In the genomic region with DNA sequence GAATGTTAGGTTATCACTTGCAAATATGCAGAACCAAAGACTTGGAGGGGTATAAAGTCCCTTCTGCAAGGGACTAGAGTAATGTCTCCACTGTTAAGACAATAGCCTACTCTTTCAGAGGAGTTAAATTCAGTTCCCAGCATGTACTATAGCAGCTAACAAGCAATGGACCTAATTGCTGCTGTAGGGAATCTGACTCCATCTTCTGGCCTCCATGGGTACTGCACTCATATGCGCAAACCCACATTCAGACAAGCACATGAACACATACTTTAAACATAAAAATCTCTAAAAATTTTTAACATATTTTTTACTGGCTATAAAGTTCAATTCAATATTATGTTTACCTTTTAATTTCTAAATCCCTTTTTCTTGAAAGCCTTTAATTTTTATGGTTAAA, we compare ENCODE assay signal across 14 mouse cellular contexts.
DNase-seq lines count a peak whose midpoint lies in the region; ATAC-seq and TF ChIP-seq lines count a peak whose summit lies in the region.
"Had no signal": no experiment of that assay in that cellular context is flagged by ENCODE, and none has a peak within 500 bp of the region (broad histone marks: within the 10 kb centered on the region; RNA-seq: fewer than 3 reads in every experiment).

No protein-coding gene starts in this region.

- no peak for TF ChIP-seq EP300 in heart, postnatal 0 days (IDR thresholded peaks at IDR 0.05; ENCODE audit: low read depth)
- no peak for TF ChIP-seq EP300 in lung, postnatal 0 days (IDR thresholded peaks at IDR 0.05)

- H3K9ac ChIP-seq in heart, postnatal 0 days (replicated peaks; ENCODE audit: low read depth, low read length): no peak overlapping the region
- H3K9ac ChIP-seq in lung, postnatal 0 days (replicated peaks; ENCODE audit: low read depth): no peak overlapping the region

- DNase-seq in heart, postnatal 0 days (ENCODE audit: low spot score): no peak
- no peak for DNase-seq in heart, postnatal 36 days
- DNase-seq in lung, postnatal 0 days (ENCODE audit: low spot score): no peak
- DNase-seq in lung, postnatal 4 days: no peak
- peak; percentile 34 for DNase-seq in R1 (ENCODE audit: low read depth, low spot score)
- no peak for DNase-seq in right cerebral cortex, postnatal 36 days (ENCODE audit: low spot score in 2 of 2)
- no peak for DNase-seq in spleen, postnatal 4 days (ENCODE audit: low spot score in 2 of 2)
- no peak for DNase-seq in cerebellum, postnatal 36 days
- DNase-seq: cerebellum, adult 8-10 months; heart, postnatal 10 days; lung, adult 18-20 months; right cerebral cortex, postnatal 14 days; thymus, adult 18-20 months had no signal

- peak; percentile 30; the same call in 1 of the 2 replicates for TF ChIP-seq CTCF in heart, postnatal 0 days (IDR thresholded peaks at IDR 0.05; ENCODE audit: low read depth)
- peak; percentile 46 for TF ChIP-seq CTCF in lung, postnatal 0 days (IDR thresholded peaks at IDR 0.05)

- no peaks in the 10 kb centered on the region for H3K9me3 ChIP-seq in heart, postnatal 0 days (replicated peaks; ENCODE audit: control insufficient read depth, low read length)
- H3K9me3 ChIP-seq in lung, postnatal 0 days (ENCODE audit: low read length): no peaks in the 10 kb centered on the region

- no peaks in the 10 kb centered on the region for H3K27me3 ChIP-seq in heart, postnatal 0 days (ENCODE audit: control insufficient read depth, insufficient read depth, low read length)
- H3K27me3 ChIP-seq in lung, postnatal 0 days (replicated peaks; ENCODE audit: insufficient read depth, low read length): no peaks in the 10 kb centered on the region

- intact Hi-C loops in heart, postnatal 36 days (cut with DNase I): no loop called here

- no peaks in the 10 kb centered on the region for H3K4me1 ChIP-seq in heart, postnatal 0 days (ENCODE audit: control insufficient read depth, insufficient read depth)
- H3K4me1 ChIP-seq in lung, postnatal 0 days (ENCODE audit: insufficient read depth, low read depth, low read length): no peaks in the 10 kb centered on the region

- WGBS in heart, postnatal 0 days: 90% methylated on average over 1 of the region's 1 CpGs
- WGBS in lung, postnatal 0 days: 91% methylated on average over 1 of the region's 1 CpGs

- no peak overlapping the region for H3K4me2 ChIP-seq in heart, postnatal 0 days (ENCODE audit: low read depth, low read length)
- no peak overlapping the region for H3K4me2 ChIP-seq in lung, postnatal 0 days (replicated peaks; ENCODE audit: low read depth, low read length)

- ATAC-seq in heart, postnatal 0 days (ENCODE audit: insufficient read depth, low read depth): no peak
- no peak for ATAC-seq in lung, postnatal 0 days
- ATAC-seq: hindbrain, embryonic 16.5 days had no signal

- H3K27ac ChIP-seq in heart, postnatal 0 days (ENCODE audit: low read depth): no peak overlapping the region
- no peak overlapping the region for H3K27ac ChIP-seq in lung, postnatal 0 days (ENCODE audit: low read length)

- no peak overlapping the region for H3K4me3 ChIP-seq in heart, postnatal 0 days (ENCODE audit: low read depth, low read length)
- H3K4me3 ChIP-seq in lung, postnatal 0 days (ENCODE audit: low read depth, low read length): no peak overlapping the region

- H3K36me3 ChIP-seq in heart, postnatal 0 days (replicated peaks; ENCODE audit: control insufficient read depth, insufficient read depth, low read length): no peaks in the 10 kb centered on the region
- H3K36me3 ChIP-seq in lung, postnatal 0 days (ENCODE audit: insufficient read depth, low read length): no peaks in the 10 kb centered on the region
